Mouse (Mus musculus) testis, adult 2 months (tissue): ENCODE data around the gene Fam171b. TPM values are rescaled to one million over a fixed set of nuclear protein-coding genes. Genes with fewer than 3 reads are reported as not detected.

Experiments
- H3K27ac ChIP-seq: fragments of 200-500 bp; 2 replicates; pipeline ENCODE4 v1.5.1; 2012; ENCODE audit warnings: low read depth, low read length; ENCODE audit not compliant: control insufficient read depth, insufficient read depth
- H3K27me3 ChIP-seq: fragments of 200-500 bp; 2 replicates; pipeline ENCODE4 v1.6.1; 2012; ENCODE audit warnings: mild to moderate bottlenecking, low read length, moderate library complexity; ENCODE audit not compliant: control insufficient read depth, insufficient read depth
- H3K36me3 ChIP-seq: fragments of 200-500 bp; 2 replicates; pipeline ENCODE4 v1.6.1; 2012; ENCODE audit warnings: mild to moderate bottlenecking, low read length; ENCODE audit not compliant: control insufficient read depth, insufficient read depth
- H3K4me1 ChIP-seq: fragments of 200-500 bp; 2 replicates; pipeline ENCODE4 v1.6.1; 2012; ENCODE audit warnings: low read length; ENCODE audit not compliant: control insufficient read depth, insufficient read depth
- H3K4me3 ChIP-seq: fragments of 200-500 bp; 2 replicates; pipeline ENCODE4 v1.5.1; 2012; ENCODE audit warnings: low read depth, mild to moderate bottlenecking, low read length, moderate library complexity, mixed read lengths; ENCODE audit not compliant: control insufficient read depth
- CTCF ChIP-seq: fragments of 200-500 bp; IDR thresholded peaks from 2 replicates; pipeline ENCODE4 v1.5.1; 2012; ENCODE audit warnings: low read depth, mild to moderate bottlenecking, inconsistent platforms, low read length, moderate library complexity; ENCODE audit not compliant: control insufficient read depth, insufficient read depth, insufficient replicate concordance
- POLR2A ChIP-seq: fragments of 200-500 bp; IDR thresholded peaks from 2 replicates; pipeline ENCODE4 v1.6.1; 2012; ENCODE audit warnings: low read depth, mild to moderate bottlenecking, inconsistent platforms, low read length, moderate library complexity; ENCODE audit not compliant: control insufficient read depth
- polyA plus RNA-seq: library from polyadenylated mRNA; depleted of rRNA; stranded (reverse); fragments of >200 nt; gene quantifications from 2 replicates; pipeline ENCODE4 v1.2.3, GENCODE M21; 2012

Gene Fam171b
- polyA plus RNA-seq, 1 experiment: 0.11 TPM

GRCm38 (mm10) chr2:83832903-83833302, 20.5 kb downstream of the Fam171b start:
- Histone ChIP-seq H3K36me3 (no peaks in the 10 kb centered on the region), H3K27ac (no peak overlapping the region), H3K27me3 (no peaks in the 10 kb centered on the region), H3K4me3 (no peak overlapping the region), H3K4me1 (no peaks in the 10 kb centered on the region)
- TF ChIP-seq POLR2A (no peak), CTCF (no peak)

- Histone ChIP-seq H3K36me3 (no peaks in the 10 kb centered on the region), H3K4me1 (no peaks in the 10 kb centered on the region), H3K27ac (no peak overlapping the region), H3K4me3 (no peak overlapping the region), H3K27me3 (no peaks in the 10 kb centered on the region)
- TF ChIP-seq CTCF: no peak
- TF ChIP-seq POLR2A: no peak
Observed at GRCm38 (mm10) chr2:83835313-83836070, 23.1 kb downstream of the Fam171b start.

- H3K4me1 ChIP-seq: no peaks in the 10 kb centered on the region
- no peak overlapping the region for H3K27ac ChIP-seq
- no peak overlapping the region for H3K4me3 ChIP-seq
- no peaks in the 10 kb centered on the region for H3K36me3 ChIP-seq
- no peaks in the 10 kb centered on the region for H3K27me3 ChIP-seq
- no peak for TF ChIP-seq CTCF
- TF ChIP-seq POLR2A: no peak
Observed at GRCm38 (mm10) chr2:83848495-83848894, 36.1 kb downstream of the Fam171b start.

- Histone ChIP-seq H3K27ac (no peak overlapping the region), H3K4me3 (no peak overlapping the region), H3K4me1 (no peaks in the 10 kb centered on the region), H3K27me3 (no peaks in the 10 kb centered on the region), H3K36me3 (no peaks in the 10 kb centered on the region)
- TF ChIP-seq CTCF (no peak), POLR2A (no peak)
Observed at GRCm38 (mm10) chr2:83853423-83853822, 41.0 kb downstream of the Fam171b start.

GRCm38 (mm10) chr2:83856236-83856635, 43.8 kb downstream of the Fam171b start:
- H3K4me1 ChIP-seq: no peaks in the 10 kb centered on the region
- no peak overlapping the region for H3K4me3 ChIP-seq
- H3K27me3 ChIP-seq: no peaks in the 10 kb centered on the region
- no peak for TF ChIP-seq CTCF
- no peak for TF ChIP-seq POLR2A
- no peaks in the 10 kb centered on the region for H3K36me3 ChIP-seq
- no peak overlapping the region for H3K27ac ChIP-seq

- Histone ChIP-seq H3K36me3 (no peaks in the 10 kb centered on the region), H3K27ac (no peak overlapping the region), H3K4me1 (no peaks in the 10 kb centered on the region; the same call in 1 of the 2 replicates), H3K27me3 (no peaks in the 10 kb centered on the region), H3K4me3 (no peak overlapping the region)
- no peak for TF ChIP-seq POLR2A
- no peak for TF ChIP-seq CTCF
Observed at GRCm38 (mm10) chr2:83883850-83884420, 71.5 kb downstream of the Fam171b start.

GRCm38 (mm10) chr2:83893701-83894100, 81.3 kb downstream of the Fam171b start:
- Histone ChIP-seq H3K36me3 (no peaks in the 10 kb centered on the region), H3K4me1 (no peaks in the 10 kb centered on the region), H3K27me3 (no peaks in the 10 kb centered on the region), H3K27ac (no peak overlapping the region), H3K4me3 (no peak overlapping the region)
- TF ChIP-seq POLR2A (no peak), CTCF (no peak)

GRCm38 (mm10) chr2:83901896-83902540, 89.6 kb downstream of the Fam171b start:
- Histone ChIP-seq H3K4me3 (no peak overlapping the region), H3K27me3 (no peaks in the 10 kb centered on the region), H3K4me1 (no peaks in the 10 kb centered on the region), H3K36me3 (no peaks in the 10 kb centered on the region), H3K27ac (no peak overlapping the region)
- TF ChIP-seq POLR2A (no peak), CTCF (no peak)
